Mouse (Mus musculus) R1 (cell line): ENCODE data around the gene Cep41.
A peak's percentile ranks its signal among the peaks of the same experiment; 100 is the strongest.

Experiments
- DNase-seq: peaks from one replicate; pipeline ENCODE4 v3.0.0-alpha.2; 2018; ENCODE audit warnings: low read depth, low spot score

The Cep41 gene

DNA sequence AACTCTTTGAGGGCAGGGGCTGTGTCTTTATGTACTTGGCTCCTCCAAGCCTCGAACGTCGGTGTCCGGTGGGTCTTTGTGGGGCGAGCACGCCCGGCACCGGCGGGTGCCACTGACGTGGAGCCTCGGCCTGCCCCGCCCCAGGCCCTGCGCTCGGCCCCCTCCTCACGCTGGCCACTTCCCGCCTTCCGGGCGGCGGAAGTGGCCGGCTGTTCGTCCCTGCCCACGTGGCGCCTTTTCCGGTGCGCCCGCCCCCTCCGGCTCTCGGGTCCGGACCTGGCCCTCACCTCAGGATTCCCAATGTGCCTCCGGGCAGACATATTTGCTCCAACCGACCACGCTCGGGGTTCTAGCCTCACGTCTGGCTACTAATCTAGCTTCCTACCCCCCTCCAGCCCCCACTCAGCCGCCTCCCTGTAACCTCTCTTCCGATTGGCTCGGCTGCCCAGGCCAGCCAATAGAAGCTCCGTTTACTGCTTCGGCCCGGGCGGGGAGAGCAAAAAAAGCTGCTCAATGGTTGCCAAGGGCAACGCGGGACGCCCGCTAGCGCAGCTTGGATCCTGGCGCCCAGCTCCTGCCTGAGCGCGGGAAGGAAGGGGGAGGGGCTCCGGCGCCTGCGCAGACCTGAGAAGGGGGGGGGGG is at the start of gene Cep41:
Gene Cep41 (minus strand): TSS at position 400 of the 642 bp plus-strand sequence.
- DNase-seq = peak; percentile 97

- DNase-seq = peak; percentile 86
Observed at GRCm38 (mm10) chr6:30739177-30739747, 45.7 kb upstream of the Cep41 start.

DNA sequence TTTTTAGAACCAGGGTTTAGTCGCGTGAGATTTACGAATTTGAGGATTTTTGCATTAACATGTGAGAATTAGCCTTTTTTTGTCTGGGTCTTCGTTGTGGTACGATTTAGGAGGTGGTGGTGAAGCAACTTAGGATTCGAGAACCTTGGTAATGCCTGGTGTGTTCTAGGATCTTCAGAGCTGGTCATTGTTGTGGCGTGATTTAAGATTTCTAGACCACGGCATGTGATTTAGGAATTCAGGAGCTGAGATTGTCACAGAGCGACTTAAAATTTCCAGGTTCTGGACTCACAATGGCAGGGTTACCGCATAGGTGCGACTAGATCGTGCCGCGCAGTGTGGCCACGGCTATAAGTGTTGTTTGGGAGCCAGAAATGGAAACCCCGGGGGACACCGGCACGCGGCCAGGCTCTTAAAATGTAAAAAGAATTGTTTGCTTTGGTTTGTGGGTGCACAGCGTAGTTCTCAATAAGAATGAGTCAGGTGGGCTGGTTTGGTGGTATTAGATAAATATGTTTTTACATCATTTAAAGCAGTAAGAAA is 45.0 kb upstream of the Cep41 start:
- DNase-seq = peak; percentile 41

GRCm38 (mm10) chr6:30737548-30738463 is 44.3 kb upstream of the Cep41 start:
- DNase-seq = peak; percentile 86

DNA sequence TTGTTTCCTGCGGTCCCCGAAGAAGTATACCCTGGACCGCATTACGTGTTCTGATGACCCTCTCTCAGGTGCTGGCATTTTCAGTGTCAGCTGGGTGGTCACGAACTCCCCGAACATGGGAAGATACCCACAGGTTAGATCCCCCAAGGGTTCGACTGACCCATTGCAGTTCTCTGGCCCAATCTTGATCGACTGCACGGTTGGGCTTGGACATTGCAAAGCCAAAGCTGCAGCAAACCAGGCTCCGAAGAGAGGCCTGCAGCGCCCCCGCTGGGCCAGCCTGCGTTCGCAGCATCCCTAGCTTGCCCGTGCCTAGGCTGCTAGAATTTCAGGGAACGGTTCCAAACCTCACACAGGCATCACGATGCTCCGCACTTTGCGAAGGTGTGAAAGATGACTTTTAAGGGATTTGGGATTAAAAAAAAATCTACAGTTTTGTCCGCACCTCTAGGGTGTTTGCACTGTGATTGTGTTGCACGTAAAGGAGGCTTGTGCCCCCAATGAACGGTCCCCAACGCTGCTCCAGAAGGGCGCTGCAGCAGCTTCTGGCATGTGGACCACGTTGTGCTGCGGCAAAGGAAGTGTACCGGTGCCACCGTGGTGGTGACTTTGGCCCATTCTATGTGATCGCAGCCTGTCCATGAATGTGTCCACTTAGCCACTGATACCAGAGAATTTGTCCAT is 43.5 kb upstream of the Cep41 start:
- peak; percentile 80 for DNase-seq

DNA sequence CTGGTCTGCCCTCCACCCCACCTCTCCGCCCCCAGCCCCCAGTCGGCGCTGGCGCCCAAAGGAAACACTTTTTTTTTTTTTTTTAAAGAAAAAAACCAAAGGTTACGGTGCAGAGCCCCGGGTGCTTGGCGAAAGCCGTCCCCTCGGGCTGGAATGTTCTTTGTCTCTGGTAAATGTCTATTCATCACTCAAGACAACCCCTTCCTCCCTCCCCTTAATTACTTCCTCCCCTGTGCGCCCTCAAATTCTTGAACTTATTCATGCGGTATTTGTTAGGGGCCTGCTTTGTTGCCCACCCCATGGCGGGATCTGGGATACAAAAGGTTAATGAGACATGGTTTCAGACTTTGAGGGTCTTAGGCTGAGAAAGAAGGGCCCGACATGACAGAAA is 42.8 kb upstream of the Cep41 start:
- peak; percentile 62 for DNase-seq

- peak; percentile 38 for DNase-seq
Observed at GRCm38 (mm10) chr6:30735728-30736371, 42.3 kb upstream of the Cep41 start.

GRCm38 (mm10) chr6:30734988-30735727 is 41.6 kb upstream of the Cep41 start:
- peak; percentile 13 for DNase-seq

GRCm38 (mm10) chr6:30734465-30734864 is 40.9 kb upstream of the Cep41 start:
- DNase-seq = no peak

- DNase-seq = peak; percentile 67
Observed at GRCm38 (mm10) chr6:30732571-30733130, 39.1 kb upstream of the Cep41 start.

DNA sequence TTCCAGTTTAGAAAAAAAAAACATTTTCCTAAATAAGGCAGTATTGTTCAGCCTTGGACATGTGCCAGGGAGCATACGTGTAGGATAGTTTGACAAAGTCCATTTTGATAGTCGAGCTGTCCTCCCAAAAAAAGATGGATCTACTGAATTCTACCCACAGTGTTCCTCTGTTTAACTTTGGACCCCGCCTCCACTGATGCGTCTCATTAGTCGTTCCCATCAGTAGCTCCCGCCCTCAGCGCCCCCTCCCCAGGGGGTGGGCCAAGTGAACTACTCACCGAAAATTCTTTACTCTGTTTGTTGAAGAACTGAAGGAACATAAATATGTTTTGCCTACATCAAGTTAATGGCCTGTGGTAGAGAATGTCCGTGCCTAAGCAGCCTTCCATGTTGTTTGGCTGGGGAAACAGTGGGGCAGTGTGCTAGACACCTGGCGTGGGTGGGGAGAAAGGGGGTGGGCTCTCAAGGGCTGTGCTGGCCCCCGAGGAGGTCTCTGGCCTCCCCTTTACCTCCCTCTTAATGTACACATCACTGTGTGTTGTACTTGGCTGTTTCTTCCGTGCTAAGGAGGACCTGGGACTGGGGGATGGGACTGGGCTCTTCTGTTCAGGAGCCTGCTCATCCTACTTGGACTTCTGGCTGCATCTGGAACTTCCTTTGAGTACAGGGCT is 36.9 kb upstream of the Cep41 start:
- DNase-seq = no peak

DNA sequence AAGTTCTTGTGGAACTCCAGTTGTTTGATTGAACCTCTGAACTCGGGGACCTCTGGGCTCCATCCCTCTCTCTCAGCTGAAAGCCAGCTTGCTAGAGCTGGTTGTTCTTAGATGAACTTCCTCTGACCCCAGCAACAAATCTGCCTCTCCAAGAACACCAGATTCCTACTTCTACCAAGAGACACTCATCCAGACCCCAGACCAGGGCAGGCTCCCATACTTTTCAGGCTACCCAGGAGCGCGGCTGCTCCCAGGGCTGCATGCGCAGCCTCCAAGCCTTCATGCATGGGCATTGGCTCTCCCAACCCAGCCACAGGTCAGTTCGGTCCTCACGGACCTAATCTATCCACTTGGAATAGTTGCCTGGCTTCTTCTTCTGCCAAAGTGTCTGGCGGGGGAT is 29.8 kb upstream of the Cep41 start, which contains the start of gene Mest:
Gene Mest (plus strand): TSS at position 217 of the 400 bp plus-strand sequence.
- no peak for DNase-seq

- no peak for DNase-seq
Observed at GRCm38 (mm10) chr6:30722385-30723164, 29.0 kb upstream of the Cep41 start.

DNA sequence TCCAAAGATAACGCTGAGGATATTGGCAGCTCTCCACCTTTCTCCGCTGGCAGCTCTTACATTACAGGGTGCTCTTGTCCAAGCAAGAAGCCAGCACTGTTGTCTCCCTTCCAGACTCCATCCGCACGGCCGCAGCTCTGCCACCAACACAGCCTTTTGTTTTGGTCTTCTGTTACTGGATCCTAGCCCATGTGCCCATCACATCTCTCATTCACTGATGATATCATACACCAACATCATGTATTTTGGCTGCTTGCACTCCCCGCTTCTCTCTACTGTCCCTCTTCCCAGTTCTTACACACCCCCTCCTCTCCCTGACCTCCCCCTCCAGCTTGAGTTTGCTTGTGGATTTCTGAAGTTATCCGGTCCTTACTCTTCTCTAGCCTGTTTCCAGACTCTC is 23.2 kb upstream of the Cep41 start:
- no peak for DNase-seq

- DNase-seq = no peak
Observed at GRCm38 (mm10) chr6:30714891-30715471, 21.4 kb upstream of the Cep41 start.

DNA sequence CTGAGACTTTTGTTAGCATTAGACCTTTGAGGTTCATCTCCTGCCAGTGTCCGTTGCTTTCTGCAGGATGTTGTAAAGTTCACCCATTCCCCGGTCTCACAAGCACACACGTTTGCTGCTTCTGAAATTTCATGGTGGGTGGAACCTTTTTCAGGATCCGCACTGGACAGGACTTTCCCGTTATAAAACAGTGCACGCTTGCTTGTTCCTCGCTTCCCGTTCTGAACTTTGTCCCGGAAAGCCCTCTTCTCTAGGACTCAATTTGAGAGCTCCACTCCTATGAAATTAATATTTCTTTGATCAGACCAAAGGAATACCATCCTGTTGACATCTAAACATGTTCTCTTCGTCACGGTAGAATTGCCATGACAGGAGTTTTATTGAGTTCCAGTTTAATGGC is 20.3 kb upstream of the Cep41 start:
- no peak for DNase-seq

DNA sequence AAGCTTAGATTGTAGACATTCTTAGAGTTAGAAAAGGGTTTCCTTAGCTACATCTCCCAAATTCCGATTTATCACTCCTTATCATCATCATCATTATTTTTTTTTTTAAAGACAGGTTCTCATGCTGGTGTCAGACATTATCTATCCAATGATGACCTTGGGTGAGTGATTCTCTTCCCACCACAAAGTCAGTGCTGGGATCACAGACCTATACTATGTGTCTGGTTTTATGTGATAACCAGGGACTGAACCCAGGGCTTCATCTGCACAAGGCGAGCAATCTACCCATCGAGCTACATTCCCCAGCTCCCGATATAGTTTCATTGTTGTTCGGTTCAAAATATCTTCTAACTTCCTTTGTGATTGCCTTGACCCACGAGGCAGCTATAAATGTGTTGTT is 19.9 kb upstream of the Cep41 start:
- DNase-seq = no peak

GRCm38 (mm10) chr6:30712484-30712883 is 18.9 kb upstream of the Cep41 start:
- no peak for DNase-seq
